Mouse (Mus musculus) B cell, adult 2 months (primary cell): Measurements from ENCODE around the gene Vmn2r88.
"Not testable (repeated sequence)": the region's sequence is repeated elsewhere in the genome, so short reads cannot be mapped to it uniquely, and the experiment has no call there.

Experiments
- DNase-seq, 2 experiments: peaks; one replicate each; pipeline ENCODE4 v3.0.0; 2022

The Vmn2r88 gene

DNA sequence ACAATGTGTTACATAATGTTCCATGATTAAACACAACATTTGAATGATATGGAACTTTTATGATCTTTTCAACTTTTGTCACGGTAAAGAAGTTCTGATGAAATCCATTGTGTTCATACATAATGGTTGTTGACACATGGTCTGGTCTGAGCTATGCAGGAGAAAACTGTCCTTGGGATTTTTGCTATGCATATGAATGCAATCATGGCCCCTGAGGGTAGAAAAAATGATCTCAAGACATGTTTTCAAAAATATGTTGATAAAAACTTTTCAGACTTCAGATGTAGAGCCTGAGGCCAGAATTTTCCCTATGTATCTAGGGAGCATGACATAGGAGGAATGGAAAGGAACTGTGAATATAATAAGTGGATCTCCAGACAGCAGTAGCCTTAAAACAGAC lies at the start of gene Vmn2r88:
Gene Vmn2r88, plus strand, starts transcription at position 301 of the 400 bp plus-strand sequence.
- DNase-seq: no peak

DNA sequence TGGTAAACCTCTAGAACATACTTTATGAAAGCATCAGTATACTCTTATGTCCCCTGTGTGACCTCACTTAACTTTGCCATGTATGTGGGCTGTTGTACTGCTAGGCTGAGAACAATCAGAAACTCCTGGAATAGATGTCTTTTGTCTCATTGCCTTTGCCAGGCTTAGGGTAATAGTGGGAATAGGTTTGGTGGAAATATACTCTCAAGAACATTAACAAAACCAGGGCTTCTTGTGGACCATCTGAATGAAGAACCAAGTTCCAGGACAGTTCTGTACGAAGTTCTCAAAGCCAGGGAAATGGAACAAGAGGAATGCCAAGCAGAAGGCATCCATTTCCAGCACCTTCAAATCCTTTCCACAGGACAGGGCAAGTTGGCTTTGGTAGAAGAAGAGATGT lies 49.2 kb upstream of the Vmn2r88 start, which contains the start of gene Gm7247:
Gene Gm7247, plus strand, starts transcription at position 301 of the 400 bp plus-strand sequence.
- DNase-seq: no peak

DNA sequence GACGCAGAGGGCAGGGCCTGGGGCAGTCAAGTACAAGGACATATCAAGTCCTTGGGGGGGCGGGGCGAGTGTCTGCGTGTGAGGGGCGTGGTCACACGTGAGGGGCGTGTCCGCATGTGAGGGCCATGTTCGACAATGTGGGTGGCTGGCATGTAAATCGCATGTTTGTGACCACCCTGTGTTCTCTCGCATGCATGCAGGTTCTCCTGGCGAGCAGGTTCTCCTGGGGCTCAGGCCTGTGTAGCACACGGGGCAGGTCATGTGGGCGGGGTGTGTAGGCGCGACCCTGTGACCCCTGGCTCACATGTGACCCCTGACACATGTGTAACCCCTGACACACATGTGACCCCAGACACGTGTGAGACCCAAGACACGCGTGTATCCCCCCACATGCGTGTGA lies 27.8 kb upstream of the Vmn2r88 start:
- no peak for DNase-seq

DNA sequence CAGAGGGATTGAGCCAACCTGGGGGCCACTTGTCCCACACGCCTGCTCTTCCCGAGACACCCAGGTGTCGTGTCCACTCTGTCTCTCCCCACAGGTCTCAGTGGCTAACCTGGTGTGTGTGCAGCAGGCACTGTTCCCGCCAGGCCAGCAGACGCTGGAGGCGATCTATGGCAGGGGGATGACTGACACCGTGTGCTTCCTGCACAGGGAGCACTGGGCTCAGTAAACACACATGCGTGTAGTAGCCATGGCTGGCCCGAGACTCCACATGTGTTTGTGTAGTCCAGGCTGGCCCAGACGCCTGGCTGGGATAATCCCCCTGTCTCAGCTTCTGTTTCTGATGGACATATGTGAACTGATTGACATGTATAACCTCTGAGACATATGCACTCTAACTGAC lies 26.3 kb upstream of the Vmn2r88 start:
- DNase-seq: no peak

DNA sequence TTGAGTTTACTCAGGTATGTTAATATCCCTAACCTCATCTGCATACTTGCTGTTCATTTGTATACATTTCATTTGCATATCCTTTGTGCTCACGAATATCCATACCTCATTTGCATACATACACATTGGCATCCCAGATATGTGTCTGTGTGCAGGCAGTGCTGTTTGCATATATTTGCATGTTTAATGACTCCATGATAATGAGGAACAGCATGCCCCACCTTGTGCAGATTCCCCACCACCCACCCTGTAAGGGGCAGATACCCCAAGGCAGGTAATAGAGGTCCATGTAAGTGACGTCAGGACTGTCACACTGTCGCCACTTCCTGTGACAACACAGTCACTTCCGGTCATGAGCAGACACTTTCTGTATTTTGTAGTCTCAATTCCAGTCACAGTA lies 24.9 kb upstream of the Vmn2r88 start:
- DNase-seq: peak; percentile 3 to 5

DNA sequence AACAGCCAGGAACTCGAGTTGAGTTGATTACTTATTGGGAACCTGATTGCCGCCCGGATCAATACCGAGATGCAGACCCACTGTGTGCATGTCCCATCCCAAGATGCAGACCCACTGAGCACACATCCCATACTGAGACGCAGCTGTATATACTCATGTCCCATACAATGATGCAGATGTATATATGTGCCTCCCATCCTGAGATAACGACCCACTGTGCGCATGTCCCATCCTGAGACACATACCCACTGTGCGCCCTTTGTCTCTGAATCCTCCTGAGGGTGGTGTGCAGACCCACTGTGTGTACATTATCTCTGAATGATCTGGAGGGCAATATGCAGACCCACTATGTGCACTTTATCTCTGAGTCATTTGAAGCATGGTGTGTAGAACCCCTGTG lies 22.9 kb upstream of the Vmn2r88 start:
- no peak for DNase-seq

DNA sequence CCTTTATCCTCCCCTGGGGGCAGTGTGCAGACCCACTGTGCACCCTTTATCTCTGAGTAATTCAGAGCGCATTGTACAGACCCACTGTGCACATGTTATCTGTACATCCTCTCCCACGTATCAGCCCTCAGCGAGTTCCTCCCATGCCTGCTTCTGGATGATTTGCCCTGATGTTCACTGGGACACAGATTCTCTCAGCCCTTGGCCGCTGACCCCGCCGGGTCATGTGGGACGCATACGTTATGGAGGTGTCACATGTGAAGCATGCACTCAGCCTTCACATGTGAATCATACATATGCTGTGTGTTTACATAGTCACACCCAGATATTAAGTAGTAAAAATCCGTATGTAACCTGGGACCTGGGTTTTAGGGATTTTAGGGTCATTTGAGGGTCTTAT lies 22.4 kb upstream of the Vmn2r88 start:
- DNase-seq: peak in 1 of 2 experiments; percentile 2

DNA sequence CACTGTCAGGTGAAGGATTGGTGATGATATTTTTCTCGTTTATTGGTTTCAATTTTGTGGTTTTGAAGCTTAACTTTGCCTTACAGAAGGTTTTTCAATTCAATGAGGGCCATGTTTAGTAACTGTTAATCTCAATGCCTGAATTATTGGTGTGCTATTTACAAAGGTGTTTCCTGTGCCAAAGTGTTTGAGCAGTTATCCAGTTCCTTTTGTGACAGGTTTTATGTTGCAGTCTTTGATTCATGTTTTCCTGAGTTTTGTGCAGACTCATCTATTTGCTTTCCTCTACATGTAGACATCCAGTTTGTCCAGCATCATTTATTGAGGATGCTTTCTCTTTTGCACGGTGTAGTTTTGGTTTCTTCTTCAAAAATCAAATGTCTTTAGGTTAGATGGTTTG lies 13.3 kb downstream of the Vmn2r88 start:
- DNase-seq: no peak

DNA sequence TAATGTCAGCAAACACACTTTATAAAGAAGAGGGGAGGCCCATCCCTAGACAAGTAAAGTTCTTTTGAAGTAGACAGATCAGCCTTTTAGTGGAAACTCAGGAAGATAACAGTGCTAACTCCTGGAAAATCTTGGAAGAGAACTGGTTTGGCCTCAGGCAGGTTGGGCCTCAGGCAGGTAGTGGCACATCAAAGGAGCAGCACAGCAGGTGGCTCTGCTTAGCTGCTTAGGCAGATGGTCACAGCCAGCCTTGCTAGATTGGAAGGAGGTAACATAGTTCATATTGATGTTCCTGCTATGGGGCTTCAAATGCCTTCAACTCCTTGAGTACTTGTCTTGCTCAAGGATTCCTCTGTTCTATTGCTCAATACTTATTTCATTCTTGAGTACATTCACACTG lies 19.5 kb downstream of the Vmn2r88 start:
- DNase-seq: not testable (repeated sequence)

DNA sequence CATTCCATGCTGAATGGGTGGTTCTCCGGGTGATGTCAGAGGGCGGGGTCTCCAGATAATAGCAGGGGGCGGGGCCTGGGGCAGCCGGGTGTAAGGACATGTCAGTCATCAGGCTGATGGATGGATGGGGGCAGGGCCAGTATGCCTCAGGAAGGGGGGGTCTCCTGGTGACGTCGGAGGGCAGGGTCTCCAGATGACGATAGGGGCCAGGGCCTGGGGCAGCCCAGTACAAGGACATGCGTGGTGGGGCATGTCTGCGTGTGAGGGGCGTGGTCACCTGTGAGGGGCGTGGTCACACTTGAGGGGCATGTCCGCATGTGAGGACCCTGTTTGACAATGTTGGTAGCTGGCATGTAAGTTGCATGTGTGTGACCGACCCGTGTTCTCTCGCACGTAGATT lies 23.9 kb downstream of the Vmn2r88 start:
- no peak for DNase-seq

DNA sequence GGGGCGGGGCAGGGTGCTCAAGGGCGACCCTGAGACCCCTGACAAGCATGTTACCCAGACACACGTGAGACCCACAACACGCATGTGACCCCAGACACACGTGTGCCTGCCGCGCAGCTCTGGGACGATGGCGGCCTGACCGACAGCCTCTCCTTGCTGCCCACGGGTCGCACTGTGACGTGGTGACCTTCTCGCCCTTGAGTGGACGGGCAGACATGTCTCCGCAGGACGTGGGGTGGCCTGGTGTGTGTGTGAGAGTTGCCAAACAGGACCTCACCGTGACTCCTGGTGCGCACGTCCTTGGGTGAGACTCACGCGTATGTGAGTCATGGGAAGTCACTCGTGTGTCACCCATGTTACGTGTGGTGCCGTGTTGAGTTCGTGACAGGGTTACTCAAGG lies 24.4 kb downstream of the Vmn2r88 start:
- no peak for DNase-seq

DNA sequence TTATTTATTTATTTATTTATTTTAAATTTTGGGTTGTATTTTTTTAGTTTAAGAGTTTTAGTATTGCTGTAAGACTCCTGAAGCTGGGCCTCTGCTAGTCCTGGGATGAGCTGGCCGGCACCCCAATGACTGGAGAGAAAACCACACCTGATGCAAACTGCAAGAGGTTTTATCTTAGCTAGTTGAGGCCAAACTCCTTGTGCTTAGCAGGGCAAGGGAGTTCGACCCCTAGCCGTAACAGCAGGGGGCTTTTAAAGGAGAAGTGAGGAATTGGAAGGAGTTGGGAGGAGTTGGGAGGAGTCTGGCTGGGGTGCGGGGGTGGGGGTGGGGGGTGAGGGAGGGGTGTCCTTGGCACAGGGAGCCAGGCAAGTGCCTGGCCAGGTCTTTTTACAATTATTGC lies 28.3 kb downstream of the Vmn2r88 start:
- DNase-seq: no peak

DNA sequence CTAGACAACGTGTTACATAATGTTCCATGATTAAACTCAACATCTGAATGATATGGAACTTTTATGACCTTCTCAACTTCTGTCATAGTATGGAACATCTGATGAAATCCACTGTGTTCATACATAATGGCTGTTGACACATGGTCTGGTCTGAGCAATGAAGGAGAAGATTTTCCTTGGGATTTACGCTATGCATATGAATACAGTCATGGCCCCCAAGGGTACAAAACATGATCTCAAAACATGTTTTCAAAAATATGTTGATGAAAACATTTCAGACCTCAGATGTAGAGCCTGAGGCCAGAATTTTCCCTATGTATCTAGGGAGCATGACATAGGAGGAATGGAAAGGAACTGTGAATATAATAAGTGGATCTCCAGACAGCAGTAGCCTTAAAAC lies 40.9 kb downstream of the Vmn2r88 start, which contains the start of gene Vmn2r89:
Gene Vmn2r89, plus strand, starts transcription at position 301 of the 400 bp plus-strand sequence.
- not testable (repeated sequence) for DNase-seq
